ENCODE assay signal across 14 mouse cellular contexts in genomic region chr1:87960752-87961151, GRCm38 (mm10). TPM values are rescaled to one million over a fixed set of nuclear protein-coding genes. Genes with fewer than 3 reads are reported as not detected.
A peak's percentile ranks its signal among the peaks of the same experiment; 100 is the strongest.
DNase-seq lines count a peak whose midpoint lies in the region; ATAC-seq and TF ChIP-seq lines count a peak whose summit lies in the region.
"Had no signal": no experiment of that assay in that cellular context is flagged by ENCODE, and none has a peak within 500 bp of the region (broad histone marks: within the 10 kb centered on the region; RNA-seq: fewer than 3 reads in every experiment).

No protein-coding gene starts in this region.

- TF ChIP-seq EP300 in MEL (IDR thresholded peaks at IDR 0.05; ENCODE audit: low read depth in 1 of 2, low read length in 2 of 2): peak; percentile 47 to 57; a peak in 3 of 4 replicates
- TF ChIP-seq EP300 in liver, postnatal 0 days (IDR thresholded peaks at IDR 0.05; ENCODE audit: low read depth): no peak

- no peak for TF ChIP-seq POLR2A in MEL (IDR thresholded peaks at IDR 0.05; ENCODE audit: control insufficient read depth in 1 of 2, insufficient read depth in 1 of 2, low read depth in 1 of 2, low read length in 2 of 2, poor library complexity in 1 of 2)

- peaks cover 18% of the 10 kb centered on the region for H3K4me1 ChIP-seq in heart, embryonic 10.5 days
- peaks cover 21 to 31% of the 10 kb centered on the region in 2 experiments for H3K4me1 ChIP-seq in MEL (ENCODE audit: control insufficient read depth in 1 of 2, insufficient read depth in 2 of 2, low read length in 2 of 2)
- peaks cover 22% of the 10 kb centered on the region for H3K4me1 ChIP-seq in liver, postnatal 0 days (ENCODE audit: insufficient read depth)
- H3K4me1 ChIP-seq in forebrain, embryonic 11.5 days (replicated peaks; ENCODE audit: control insufficient read depth, insufficient read depth, low read length): no peaks in the 10 kb centered on the region
- H3K4me1 ChIP-seq: kidney, embryonic 15.5 days had no signal

- 84% methylated on average over 4 of the region's 4 CpGs for WGBS in heart, embryonic 10.5 days
- 67% methylated on average over 4 of the region's 4 CpGs for WGBS in liver, postnatal 0 days (ENCODE audit: insufficient replicate concordance)
- WGBS in forebrain, embryonic 11.5 days: 91% methylated on average over 4 of the region's 4 CpGs

- peaks cover 2% of the 10 kb centered on the region; the same call in 1 of the 2 replicates for H3K79me2 ChIP-seq in MEL (ENCODE audit: control insufficient read depth, insufficient read depth, low read length, poor library complexity)

- peak overlapping the region; percentile 77 for H3K9ac ChIP-seq in MEL (ENCODE audit: control insufficient read depth, low read depth, low read length, poor library complexity, severe bottlenecking)
- peak overlapping the region; percentile 48; the same call in 1 of the 2 replicates for H3K9ac ChIP-seq in liver, postnatal 0 days (replicated peaks)
- H3K9ac ChIP-seq in forebrain, embryonic 11.5 days (ENCODE audit: low read length): no peak overlapping the region
- H3K9ac ChIP-seq: kidney, embryonic 15.5 days had no signal

- no peaks in the 10 kb centered on the region for H3K9me3 ChIP-seq in heart, embryonic 10.5 days
- no peaks in the 10 kb centered on the region for H3K9me3 ChIP-seq in MEL (replicated peaks; ENCODE audit: insufficient read depth, low read length)
- no peaks in the 10 kb centered on the region for H3K9me3 ChIP-seq in liver, postnatal 0 days (ENCODE audit: low read length)
- H3K9me3 ChIP-seq in forebrain, embryonic 11.5 days (ENCODE audit: control insufficient read depth, low read length): no peaks in the 10 kb centered on the region
- H3K9me3 ChIP-seq: kidney, embryonic 15.5 days had no signal

- H3K4me2 ChIP-seq in liver, postnatal 0 days (ENCODE audit: low read depth, low read length): peak overlapping the region; percentile 61; the same call in 1 of the 2 replicates
- no peak overlapping the region for H3K4me2 ChIP-seq in forebrain, embryonic 11.5 days (ENCODE audit: low read depth, low read length, severe bottlenecking)
- H3K4me2 ChIP-seq: kidney, embryonic 15.5 days had no signal

- H3K27ac ChIP-seq in heart, embryonic 10.5 days: peak overlapping the region; percentile 73; the same call in 1 of the 2 replicates
- H3K27ac ChIP-seq in MEL (ENCODE audit: control insufficient read depth, low read depth, low read length): peak overlapping the region; percentile 100
- peak overlapping the region; percentile 89 for H3K27ac ChIP-seq in liver, postnatal 0 days (ENCODE audit: low read depth)
- no peak overlapping the region for H3K27ac ChIP-seq in forebrain, embryonic 11.5 days (ENCODE audit: low read depth, low read length)
- H3K27ac ChIP-seq: kidney, embryonic 15.5 days; stomach, postnatal 0 days had no signal

- no peak overlapping the region for H3K4me3 ChIP-seq in heart, embryonic 10.5 days
- H3K4me3 ChIP-seq in MEL (ENCODE audit: control insufficient read depth in 1 of 2, insufficient read depth in 1 of 2, low read depth in 2 of 2, low read length in 2 of 2): peak overlapping the region; percentile 34 to 42; a peak in 3 of 4 replicates
- H3K4me3 ChIP-seq in liver, postnatal 0 days (ENCODE audit: low read depth, low read length): no peak overlapping the region
- H3K4me3 ChIP-seq in forebrain, embryonic 11.5 days (ENCODE audit: low read depth, low read length): no peak overlapping the region
- H3K4me3 ChIP-seq: kidney, embryonic 15.5 days had no signal

- no peaks in the 10 kb centered on the region for H3K27me3 ChIP-seq in heart, embryonic 10.5 days (ENCODE audit: insufficient read depth, poor library complexity, severe bottlenecking)
- no peaks in the 10 kb centered on the region for H3K27me3 ChIP-seq in MEL (ENCODE audit: control insufficient read depth in 1 of 2, insufficient read depth in 2 of 2, low read length in 2 of 2)
- no peaks in the 10 kb centered on the region for H3K27me3 ChIP-seq in liver, postnatal 0 days (ENCODE audit: insufficient read depth, low read length)
- no peaks in the 10 kb centered on the region for H3K27me3 ChIP-seq in forebrain, embryonic 11.5 days (ENCODE audit: control insufficient read depth, insufficient read depth, low read length)
- H3K27me3 ChIP-seq: kidney, embryonic 15.5 days had no signal

- DNase-seq in heart, embryonic 10.5 days (ENCODE audit: low spot score): no peak
- no peak for DNase-seq in heart, adult 8-10 months (ENCODE audit: low spot score)
- DNase-seq in MEL (ENCODE audit: low read depth, low spot score): peak; percentile 77
- no peak for DNase-seq in liver, postnatal 0 days
- no peak for DNase-seq in frontal cortex, postnatal 36 days (ENCODE audit: low spot score in 2 of 2)
- DNase-seq in forebrain, embryonic 11.5 days (ENCODE audit: low spot score): no peak
- DNase-seq in thymus, postnatal 0 days (ENCODE audit: low spot score): no peak
- DNase-seq: cerebellum, adult 9-11 months; lung, postnatal 10 days; midbrain, embryonic 14.5 days; thymus, postnatal 36 days had no signal

- TF ChIP-seq RAD21 in MEL (IDR thresholded peaks at IDR 0.05; ENCODE audit: low read depth, low read length): no peak

- H3K36me3 ChIP-seq in heart, embryonic 10.5 days: peaks cover 64% of the 10 kb centered on the region
- H3K36me3 ChIP-seq in MEL (ENCODE audit: control insufficient read depth in 1 of 2, insufficient read depth in 2 of 2, low read length in 2 of 2): peaks cover 3 to 42% of the 10 kb centered on the region in 2 experiments
- peaks cover 35% of the 10 kb centered on the region for H3K36me3 ChIP-seq in liver, postnatal 0 days (replicated peaks; ENCODE audit: insufficient read depth, low read length)
- no peaks in the 10 kb centered on the region; the same call in 1 of the 2 replicates for H3K36me3 ChIP-seq in forebrain, embryonic 11.5 days (ENCODE audit: control insufficient read depth, insufficient read depth, low read length)

- TF ChIP-seq CTCF in MEL (IDR thresholded peaks at IDR 0.05 in 2 of 3, conservative IDR thresholded peaks at IDR 0.05 in 1 of 3; ENCODE audit: control insufficient read depth in 1 of 3, insufficient read depth in 1 of 3, low read depth in 2 of 3, low read length in 3 of 3, poor library complexity in 1 of 3, severe bottlenecking in 1 of 3): no peak
- no peak for TF ChIP-seq CTCF in liver, postnatal 0 days (IDR thresholded peaks at IDR 0.05; ENCODE audit: low read depth)

- ATAC-seq in erythroblast, adult 5-6 weeks (replicated peaks; ENCODE audit: low FRiP score, poor library complexity, severe bottlenecking): peak; percentile 26
- peak; percentile 9; the same call in 1 of the 2 replicates for ATAC-seq in liver, postnatal 0 days
- no peak for ATAC-seq in forebrain, embryonic 11.5 days (replicated peaks; ENCODE audit: low FRiP score)

TF ChIP-seq in MEL, 35 proteins besides CTCF, POLR2A, EP300 and RAD21 (continues in another document):
- TF ChIP-seq BHLHE40 (IDR thresholded peaks at IDR 0.05; ENCODE audit: borderline replicate concordance, low read depth, low read length) (peak; percentile 58; the same call in 1 of the 2 replicates), POLR2AphosphoS2 (IDR thresholded peaks at IDR 0.05; ENCODE audit: low read length) (no peak; the same call in 1 of the 2 replicates), MYB (IDR thresholded peaks at IDR 0.05; ENCODE audit: low read depth, low read length) (peak; percentile 24; the same call in 1 of the 2 replicates), HCFC1 (IDR thresholded peaks at IDR 0.05; ENCODE audit: low read depth, low read length) (no peak), CHD1 (IDR thresholded peaks at IDR 0.05; ENCODE audit: low read depth, low read length) (0 out of 2 replicates have a peak, but pooled peaks have one; percentile 78), E2F4 (IDR thresholded peaks at IDR 0.05; ENCODE audit: borderline replicate concordance, low read depth, low read length) (no peak), TCF12 (IDR thresholded peaks at IDR 0.05; ENCODE audit: low read depth, low read length) (peak; percentile 43; the same call in 1 of the 2 replicates), ZMIZ1 (IDR thresholded peaks at IDR 0.05; ENCODE audit: low read depth, low read length) (0 out of 2 replicates have a peak, but pooled peaks have one; percentile 65), SIN3A (IDR thresholded peaks at IDR 0.05; ENCODE audit: low read length) (no peak), ZNF384 (IDR thresholded peaks at IDR 0.05; ENCODE audit: low read depth, low read length) (no peak), JUND (IDR thresholded peaks at IDR 0.05; ENCODE audit: low read depth, low read length) (no peak), POLR2AphosphoS5 (IDR thresholded peaks at IDR 0.05; ENCODE audit: borderline replicate concordance, low read depth, low read length) (no peak), GABPA (IDR thresholded peaks at IDR 0.05; ENCODE audit: low read depth, low read length) (no peak), ETS1 (IDR thresholded peaks at IDR 0.05; ENCODE audit: low read depth, low read length) (peak; percentile 60; the same call in 1 of the 2 replicates), NRF1 (IDR thresholded peaks at IDR 0.05; ENCODE audit: insufficient read depth, low read depth, low read length, poor library complexity, severe bottlenecking) (no peak), MXI1 (IDR thresholded peaks at IDR 0.05; ENCODE audit: low read depth, low read length) (no peak; the same call in 1 of the 2 replicates), NELFE (IDR thresholded peaks at IDR 0.05; ENCODE audit: low read depth, low read length) (peak; percentile 20), KAT2A (conservative IDR thresholded peaks at IDR 0.05; ENCODE audit: low read depth, low read length) (no peak), GATA1 (IDR thresholded peaks at IDR 0.05; ENCODE audit: low read depth, low read length) (peak; percentile 69), ELF1 (IDR thresholded peaks at IDR 0.05; ENCODE audit: low read depth, low read length) (no peak), USF1 (IDR thresholded peaks at IDR 0.05; ENCODE audit: low read depth, low read length) (peak; percentile 86), MAFK (IDR thresholded peaks at IDR 0.05; ENCODE audit: borderline replicate concordance, low read depth, low read length) (no peak)

RNA-seq across cellular contexts. Expression of gene Usp40, which starts 47.6 kb away (rescaled TPM):
- polyA plus RNA-seq in heart, embryonic 10.5 days (2016; fragmentation: Nextera tagmentation; extraction: Ambion mirVana): 33.5 and 34.5 TPM in 2 replicates
- total RNA-seq in heart, adult 8-10 months (2022): 10 to 100 TPM; 13.8 to 17.4 (median 15.6) TPM
- 8.8 and 8.9 TPM in 2 replicates for total RNA-seq in MEL (2012; rRNA removed)
- polyA plus RNA-seq in MEL (2012; ENCODE audit: insufficient read depth in 1 of 2, insufficient read length in 2 of 2, low read depth in 1 of 2, low replicate concordance in 2 of 2, missing spikeins in 1 of 2): 10 to 100 TPM in 1 of 2 experiments, not detected in 1; 10.1 TPM
- 2.7 and 3.8 TPM in 2 replicates for total RNA-seq in erythroblast, adult 5-6 weeks (2015; ENCODE audit: low replicate concordance)
- 2.6 and 7.4 TPM in 2 replicates for total RNA-seq in erythroblast, adult 5-6 weeks (2017; ENCODE audit: low replicate concordance)
- 7.3 and 9.2 TPM in 2 replicates for polyA plus RNA-seq in liver, postnatal 0 days (2015; fragmentation: Nextera tagmentation; extraction: Ambion mirVana)
- polyA plus RNA-seq in forebrain, embryonic 11.5 days (2014; fragmentation: Nextera tagmentation; extraction: Ambion mirVana): 34.3 and 37.9 TPM in 2 replicates
- 11.4 and 13.0 TPM in 2 replicates for polyA plus RNA-seq in thymus, postnatal 0 days (2015; fragmentation: Nextera tagmentation; extraction: Ambion mirVana)

Comparison
In these comparisons a context has a peak if more than half of its experiments do, and no peak if none do; other contexts are left out.
1. H3K4me3 ChIP-seq: peak in MEL (2 of 2); none in heart, embryonic 10.5 days (single experiment), liver, postnatal 0 days (single experiment) and forebrain, embryonic 11.5 days (single experiment).